Mouse (Mus musculus): ENCODE measurements around the gene Gm20671.
"Not testable (repeated sequence)": the region's sequence is repeated elsewhere in the genome, so short reads cannot be mapped to it uniquely, and the experiment has no call there.

Gene Gm20671

DNA sequence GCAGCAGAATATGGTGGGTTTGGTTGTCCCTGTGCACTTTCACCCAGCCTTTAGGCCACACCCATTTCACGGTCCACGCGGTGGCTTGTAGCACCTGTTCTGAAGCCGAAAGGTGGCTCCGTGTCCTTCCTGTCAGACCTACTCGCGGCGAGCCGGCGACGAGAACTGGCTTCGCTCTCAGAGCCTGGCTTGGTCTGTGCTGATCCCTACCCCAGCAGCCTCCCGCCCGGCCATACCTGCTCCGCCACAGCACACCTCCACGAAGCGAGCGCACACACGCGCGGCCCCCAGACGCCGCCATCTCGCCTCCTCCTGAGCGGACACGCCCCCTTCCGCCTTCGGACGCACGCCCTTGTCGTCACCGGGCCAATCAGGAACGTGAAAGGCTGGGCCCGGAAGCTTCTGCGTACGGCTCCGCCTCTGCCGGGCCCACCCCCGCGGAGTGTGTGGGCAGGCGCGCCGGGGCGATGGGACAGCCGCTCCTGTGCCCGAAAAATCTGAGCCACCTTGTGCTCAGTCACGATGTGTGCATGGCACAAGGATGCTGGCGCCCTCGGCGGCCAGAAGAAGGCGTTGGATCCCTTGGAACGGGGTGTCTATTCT is 41.5 kb downstream of the Gm20671 start, which contains the start of gene Pisd:
TSS of gene Pisd (minus strand) at position 334 of the 603 bp plus-strand sequence.
- peak; percentile 68 for DNase-seq (ENCODE audit: low spot score)

DNA sequence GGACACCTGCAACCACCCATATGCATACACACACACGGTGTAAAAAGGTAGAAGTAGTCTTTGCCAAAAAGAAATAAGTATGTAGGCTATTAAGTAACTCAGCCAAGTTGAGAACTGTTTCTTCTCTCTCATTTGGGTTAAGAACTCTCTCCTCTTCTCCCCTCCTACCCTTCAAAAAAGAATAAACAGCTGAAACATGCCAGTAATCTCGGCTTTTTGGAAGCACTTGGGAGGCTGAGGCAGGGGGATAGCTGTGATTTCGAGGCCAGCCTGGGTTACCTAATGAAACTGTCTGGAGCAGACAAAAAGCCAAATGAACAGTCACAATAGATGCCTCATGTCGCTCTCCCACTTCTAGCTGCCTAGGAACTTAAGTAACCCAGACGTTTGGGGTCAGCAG is 42.2 kb downstream of the Gm20671 start:
- no peak for DNase-seq (ENCODE audit: low spot score)

DNA sequence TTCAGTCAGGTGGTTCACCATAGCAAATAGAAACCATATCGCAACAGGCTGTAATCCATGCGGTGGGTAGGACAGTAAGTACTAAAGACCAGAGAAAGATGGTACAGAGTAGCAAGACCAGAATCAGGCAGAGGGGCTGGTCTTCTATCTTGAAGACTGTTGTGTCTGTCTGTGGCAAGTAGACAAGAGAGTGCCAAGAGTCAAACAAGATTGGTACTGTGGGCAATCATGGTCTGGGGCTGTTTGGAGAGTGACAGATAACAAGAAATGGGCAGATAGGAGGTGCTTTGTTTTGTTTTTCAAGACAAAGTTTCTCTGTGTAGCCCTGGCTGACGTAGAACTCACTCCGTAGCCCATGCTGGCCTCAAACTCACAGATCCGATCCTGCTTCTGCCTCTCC is 45.3 kb downstream of the Gm20671 start:
- no peak for DNase-seq (ENCODE audit: low spot score)

DNA sequence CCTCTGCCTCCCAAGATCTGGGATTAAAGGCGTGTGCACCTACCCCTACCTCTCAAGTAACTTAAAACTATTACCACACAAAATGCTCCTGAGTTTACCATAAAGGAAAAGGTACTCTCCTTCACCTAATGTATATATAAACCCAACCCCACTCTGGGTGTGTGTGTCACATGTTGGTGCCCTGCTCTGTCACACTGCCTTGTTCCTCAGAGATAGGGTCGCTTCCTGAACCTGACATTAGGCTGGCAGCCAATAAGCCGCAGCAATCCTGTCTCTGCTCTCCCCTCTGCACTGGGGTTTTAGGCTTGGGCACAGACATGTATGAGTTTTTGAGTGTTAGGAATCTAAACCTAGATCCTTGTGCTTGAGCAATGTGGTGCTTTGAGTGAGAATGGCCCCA is 48.7 kb downstream of the Gm20671 start:
- no peak for DNase-seq (ENCODE audit: low spot score)

DNA sequence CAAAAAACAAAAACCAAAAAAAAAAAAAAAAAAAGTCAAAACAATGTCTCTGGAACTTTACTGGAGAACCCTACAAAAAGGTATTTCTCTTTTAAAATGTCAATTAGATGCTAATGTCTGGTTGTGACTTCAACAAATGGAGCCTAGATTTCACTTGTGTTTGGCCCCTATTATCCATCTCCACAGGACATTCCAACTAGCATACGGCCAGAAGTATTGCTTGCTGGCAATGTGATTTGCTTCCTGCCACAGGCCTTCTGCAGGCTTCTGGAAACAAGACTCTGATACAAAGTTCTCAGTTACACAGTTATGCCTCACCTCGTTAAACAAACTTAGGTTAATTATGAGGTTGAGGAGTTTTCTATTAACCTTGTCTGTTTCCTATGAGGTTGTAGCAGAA is 54.5 kb downstream of the Gm20671 start:
- DNase-seq (ENCODE audit: low spot score), result no peak

DNA sequence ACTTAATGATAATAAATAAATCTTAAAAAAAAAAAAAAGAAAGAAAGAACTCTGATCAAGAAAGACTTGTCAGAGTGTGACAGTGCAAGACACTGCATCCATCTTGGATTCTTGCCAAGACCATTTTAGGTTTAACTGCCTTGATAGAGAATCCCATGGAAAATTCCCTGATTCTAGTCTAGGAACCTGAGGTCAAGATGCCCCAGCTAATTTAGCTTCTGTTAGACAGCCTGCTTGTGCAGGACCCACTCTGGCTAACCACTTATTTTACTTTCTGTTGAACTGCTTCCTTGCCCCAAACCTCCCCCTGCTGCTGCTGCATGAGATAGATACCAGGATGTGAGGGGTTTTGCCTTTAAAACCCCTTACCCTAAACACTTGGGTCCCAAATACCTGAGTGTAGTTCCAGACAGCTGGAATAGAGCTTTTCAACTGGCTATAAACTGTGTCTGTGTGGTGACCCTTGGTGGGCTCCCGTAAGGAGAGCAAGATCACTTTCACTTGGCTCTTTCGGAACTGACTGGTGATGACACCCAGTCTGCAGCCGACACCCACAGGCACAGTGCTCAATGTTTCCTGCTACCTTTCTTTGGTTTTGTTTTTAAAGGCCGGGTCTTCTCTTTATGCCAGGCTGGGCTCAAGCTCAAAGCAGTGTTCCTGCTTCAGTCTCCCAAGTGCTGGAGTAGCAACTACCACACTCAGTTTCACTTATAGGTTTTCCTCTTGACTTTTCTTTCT is 59.1 kb downstream of the Gm20671 start:
- no peak for DNase-seq (ENCODE audit: low spot score)

DNA sequence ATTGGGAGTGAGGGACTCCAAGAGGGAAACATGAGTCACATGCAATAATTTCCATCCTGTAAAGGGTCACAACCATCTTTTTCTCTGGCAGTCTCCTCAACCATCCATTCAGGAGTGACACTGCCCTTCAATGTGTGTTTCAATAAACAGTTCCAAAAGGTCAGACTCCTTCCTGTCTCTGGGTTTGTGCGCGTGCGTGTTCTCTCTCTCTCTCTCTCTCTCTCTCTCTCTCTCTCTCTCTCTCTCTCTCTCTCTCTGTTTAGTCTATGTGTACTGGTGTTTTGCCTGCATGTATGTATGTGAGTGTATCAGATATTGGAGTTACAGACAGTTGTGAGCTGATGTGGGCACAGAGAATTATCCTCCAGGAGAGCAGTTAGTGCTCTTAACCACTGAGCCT is 59.9 kb downstream of the Gm20671 start:
- DNase-seq (ENCODE audit: low spot score), result no peak

DNA sequence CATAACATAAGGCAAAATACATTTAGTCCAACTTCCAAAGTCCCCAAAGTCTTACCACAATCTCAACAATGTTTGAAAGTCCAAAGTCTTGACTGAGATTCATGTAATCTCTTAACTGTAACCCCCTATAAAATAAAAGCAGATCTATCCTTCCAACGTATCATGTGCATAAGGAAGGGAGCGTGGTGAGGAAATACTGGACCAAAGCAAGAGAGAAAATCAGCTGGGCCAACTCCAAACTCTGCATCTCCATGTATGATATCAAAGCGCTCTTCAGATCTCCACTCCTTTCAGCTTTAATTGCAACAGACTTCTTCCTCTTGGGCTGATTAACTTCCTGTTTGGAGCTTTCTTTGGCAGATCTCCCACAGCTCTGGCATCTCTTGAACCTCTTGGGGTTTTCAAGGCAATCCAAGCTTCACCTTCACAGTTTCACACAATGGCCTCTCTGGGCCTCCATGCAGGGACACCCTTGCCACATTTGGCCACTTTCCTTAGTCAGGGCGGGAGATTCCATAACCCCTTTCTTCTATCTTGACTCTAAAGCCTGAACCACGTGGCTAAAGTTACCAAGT is 65.3 kb downstream of the Gm20671 start:
- no peak for DNase-seq (ENCODE audit: low spot score)

DNA sequence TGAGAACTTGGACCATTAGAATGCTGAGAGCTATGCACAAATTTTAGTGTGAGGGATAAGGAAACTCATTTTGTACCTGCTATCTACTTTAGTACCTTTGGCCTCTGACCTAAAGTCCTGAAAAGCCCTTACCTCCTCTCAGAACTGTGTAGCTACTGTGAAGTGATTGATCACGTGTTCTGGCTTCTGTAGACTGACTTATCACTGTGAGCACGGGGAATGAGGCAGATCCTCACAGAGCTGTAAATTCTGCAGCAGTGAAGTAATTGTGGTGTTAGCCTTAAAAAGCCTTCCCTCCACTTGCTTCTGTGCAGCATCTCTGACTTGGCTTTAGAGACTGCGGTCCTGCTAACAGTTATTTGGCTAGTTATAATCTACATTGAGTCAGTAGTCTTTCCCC is 66.1 kb downstream of the Gm20671 start:
- DNase-seq (ENCODE audit: low spot score), result no peak

DNA sequence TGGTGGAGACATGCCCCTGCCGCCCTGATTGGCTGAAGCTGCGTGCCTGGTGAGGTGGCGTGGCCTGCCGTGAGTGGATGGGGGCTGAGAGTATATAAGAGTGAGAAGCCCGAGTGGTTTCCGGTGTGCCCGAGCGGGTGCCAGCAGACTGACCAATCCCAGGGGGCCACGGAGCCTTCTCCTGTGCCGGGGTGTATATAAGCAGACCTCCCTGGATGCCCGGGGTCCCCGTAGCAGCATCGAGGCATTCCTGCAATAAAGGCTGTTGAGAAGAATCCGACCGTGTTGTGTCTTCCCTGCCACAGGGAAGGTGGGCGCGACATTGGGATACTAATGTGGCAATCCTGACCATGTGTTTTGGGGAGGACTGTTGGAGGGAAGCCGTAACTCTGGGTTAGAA is 66.6 kb downstream of the Gm20671 start:
- not testable (repeated sequence) for DNase-seq (ENCODE audit: low spot score)

DNA sequence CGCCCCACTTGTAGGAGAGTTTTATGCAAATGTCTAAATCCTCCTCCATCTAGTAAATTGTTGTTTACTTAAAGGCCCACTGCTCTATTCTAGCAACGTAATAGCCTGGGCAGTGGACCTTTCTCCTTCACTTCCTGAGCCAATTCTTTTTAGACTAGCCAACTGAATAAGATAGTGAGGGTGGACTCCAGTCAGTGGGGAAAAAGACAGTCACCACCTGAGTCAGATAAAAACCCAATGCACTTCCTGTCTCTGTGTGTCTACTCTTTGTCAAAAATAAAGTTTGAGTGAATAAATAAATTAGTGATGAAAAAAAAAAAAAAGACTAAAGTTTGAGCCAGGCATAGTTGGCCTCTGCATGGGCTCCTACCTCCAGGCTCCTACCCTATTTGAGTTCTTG is 67.2 kb downstream of the Gm20671 start:
- DNase-seq (ENCODE audit: low spot score), result no peak

DNA sequence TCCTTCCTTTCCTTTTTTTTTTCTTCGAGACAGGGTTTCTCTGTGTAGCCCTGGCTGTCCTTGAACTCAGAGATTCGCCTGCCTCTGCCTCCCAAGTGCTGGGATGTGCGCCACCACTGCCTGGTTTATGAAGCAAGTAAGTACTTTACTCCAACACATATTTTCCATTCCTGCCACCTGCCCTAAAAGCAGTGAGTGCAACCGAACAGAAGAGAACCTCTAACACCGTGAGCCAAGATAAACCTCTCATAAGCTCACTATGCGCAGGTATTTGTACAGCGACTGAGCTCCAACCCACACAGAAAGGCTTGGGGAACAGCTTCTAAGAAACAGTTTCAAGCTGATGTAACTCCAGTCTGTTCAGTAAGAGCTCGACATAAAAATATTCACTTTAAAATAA is 70.8 kb downstream of the Gm20671 start:
- DNase-seq (ENCODE audit: low spot score), result no peak

DNA sequence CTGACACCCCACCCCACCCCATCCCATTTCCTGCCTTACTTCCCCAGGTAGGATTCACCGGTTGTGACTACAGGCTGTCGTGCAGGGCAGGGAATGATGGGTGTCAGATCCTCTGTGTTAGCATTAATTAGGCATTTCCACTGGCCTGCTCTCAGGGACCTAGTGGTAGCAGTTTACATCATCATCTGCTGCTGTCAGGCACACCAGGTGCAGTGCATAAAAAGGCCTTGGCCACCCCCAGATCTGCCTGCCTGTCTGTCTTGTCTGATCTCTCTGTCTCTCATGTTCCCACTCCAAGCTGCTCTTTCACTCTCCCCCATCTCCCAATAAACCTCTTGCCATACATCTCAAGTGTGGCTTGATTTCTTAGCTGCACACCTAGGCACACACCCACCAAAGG is 75.2 kb downstream of the Gm20671 start:
- no peak for DNase-seq (ENCODE audit: low spot score)

DNA sequence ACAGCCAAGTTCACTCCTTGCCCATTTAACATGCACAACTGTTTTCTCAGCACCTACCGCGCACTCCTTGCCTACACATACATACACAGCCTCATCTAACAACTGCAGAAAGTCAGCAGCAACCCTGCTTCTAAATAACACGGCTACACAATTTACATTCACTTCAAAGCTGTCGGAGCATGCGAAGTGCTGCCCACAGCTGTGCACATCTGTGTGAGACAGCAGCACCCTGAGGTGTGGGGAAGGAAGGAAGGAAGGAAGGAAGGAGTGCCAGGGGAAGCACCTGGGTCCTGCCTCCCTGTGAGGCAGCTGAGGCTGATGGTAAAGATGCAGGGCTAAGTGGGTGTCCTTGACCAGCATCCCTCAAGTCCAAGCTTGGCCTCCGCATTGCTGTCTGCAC is 78.0 kb downstream of the Gm20671 start:
- DNase-seq (ENCODE audit: low spot score), result no peak

DNA sequence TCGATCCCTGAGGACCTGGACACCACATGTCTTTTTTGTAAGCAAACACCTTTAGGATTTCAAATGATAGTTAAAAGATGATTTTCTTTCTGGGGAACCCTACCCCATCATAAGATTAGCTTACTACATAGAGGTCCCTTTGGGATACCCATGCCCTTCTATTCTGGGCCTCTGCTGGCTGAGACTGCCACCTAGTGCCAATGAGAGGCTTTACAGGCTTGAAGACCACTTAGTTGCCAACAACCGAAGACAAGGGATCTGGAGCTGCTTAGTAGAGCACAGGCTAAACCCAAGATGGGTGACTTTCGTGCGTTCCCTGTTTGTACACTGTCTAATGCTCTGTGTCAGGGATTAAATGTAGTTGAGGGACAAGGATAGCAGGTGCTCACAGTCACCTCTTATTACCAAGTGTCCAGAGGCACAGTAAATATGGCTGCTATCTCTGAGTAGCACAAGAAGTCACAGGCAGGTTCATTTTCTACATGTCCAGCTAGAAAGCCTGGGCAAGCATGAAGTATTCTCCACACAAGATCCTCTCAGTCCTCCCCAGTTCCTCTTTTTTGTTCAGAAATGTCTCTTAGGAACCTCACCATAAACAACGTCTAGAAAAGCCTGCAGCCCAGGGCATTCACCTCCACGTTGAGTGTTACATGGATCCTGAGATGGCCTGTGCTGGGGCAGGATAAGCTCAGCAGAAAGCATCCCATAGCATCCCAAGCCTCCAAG is 79.1 kb downstream of the Gm20671 start:
- DNase-seq (ENCODE audit: low spot score), result no peak

DNA sequence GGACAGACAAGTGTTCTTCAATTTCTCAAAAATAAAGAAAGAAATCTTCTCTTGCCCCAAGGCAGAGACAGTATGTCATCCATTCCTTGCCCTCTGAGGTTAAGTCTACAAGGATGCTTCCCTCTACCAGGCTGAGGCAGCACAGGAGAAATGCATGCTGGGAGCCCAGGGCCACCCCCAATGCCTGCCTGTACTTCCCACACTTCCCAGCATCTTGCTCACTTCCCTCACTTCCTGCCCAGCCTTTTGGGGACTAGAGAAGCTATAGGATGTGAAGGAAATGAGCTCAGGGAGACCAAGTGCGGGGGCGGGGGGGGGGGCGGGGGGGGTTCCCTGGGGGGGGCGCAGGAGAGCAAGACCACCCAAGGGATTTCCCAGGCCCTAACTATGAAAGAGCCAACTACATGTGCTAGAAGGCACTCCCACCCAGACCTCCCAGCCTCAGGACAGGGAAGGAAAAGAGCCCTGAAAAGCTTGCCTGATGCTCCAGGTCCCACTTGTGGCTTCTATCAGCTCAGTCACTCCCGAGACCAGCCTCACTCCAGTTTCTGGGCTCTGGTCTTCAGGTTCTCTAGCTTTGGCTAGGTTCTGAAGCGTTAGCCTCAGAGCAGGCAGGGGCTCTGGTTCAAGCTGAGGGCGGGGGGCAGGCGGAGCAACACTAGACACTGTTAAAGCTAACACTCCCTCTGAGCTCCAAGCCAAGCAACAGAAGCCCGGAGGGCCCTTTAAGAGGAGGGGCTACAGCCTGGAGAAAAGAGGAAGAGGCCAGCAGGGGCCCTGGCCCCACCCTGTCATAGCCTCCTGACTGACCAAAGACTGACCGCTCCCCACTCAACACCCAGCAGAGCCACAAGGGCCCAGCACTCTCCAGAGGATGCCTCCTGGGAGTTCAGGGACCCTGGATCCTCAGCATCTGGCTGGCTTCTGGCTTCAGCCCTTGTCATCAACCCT is 80.9 kb downstream of the Gm20671 start:
- peak; percentile 32 for DNase-seq (ENCODE audit: low spot score)

DNA sequence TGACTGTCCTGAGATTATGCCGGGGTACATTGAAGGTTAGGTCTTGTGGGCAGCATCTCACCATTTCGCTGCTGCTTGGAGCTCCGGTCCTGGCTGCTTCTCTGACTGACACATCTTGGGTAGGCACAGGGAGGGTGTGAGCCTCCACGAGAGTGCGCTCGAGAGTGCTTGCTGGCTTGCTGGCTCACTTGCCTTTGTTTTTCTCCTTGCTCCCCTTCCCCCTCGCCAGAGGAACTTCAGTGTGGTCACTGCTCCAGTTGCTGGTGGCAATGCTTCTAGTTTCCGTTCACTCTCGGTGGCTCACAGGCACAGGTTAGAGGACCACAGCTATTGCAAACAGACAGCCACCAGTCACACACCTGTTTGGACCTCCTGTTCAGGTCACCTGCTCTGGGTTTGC is 84.8 kb downstream of the Gm20671 start:
- no peak for DNase-seq (ENCODE audit: low spot score)

DNA sequence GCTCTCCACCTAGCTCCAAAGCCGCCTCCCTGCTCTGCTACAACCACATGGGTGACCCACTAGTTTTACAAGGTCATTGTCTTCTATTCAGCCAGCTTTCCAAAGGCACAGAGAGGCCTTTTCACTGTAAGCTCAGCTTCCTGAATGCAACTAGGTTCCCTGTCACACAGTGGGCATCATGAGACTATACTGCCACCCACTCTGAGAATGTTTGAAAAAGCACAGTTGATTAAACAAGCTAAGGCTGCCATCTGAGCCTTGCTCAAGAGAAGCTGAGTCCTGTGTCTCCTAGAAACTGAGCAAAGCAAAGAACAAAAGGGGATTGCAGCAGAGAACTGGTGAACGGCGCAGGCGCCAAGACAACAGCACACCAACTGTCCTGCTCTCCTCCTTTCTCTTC is 85.5 kb downstream of the Gm20671 start:
- not testable (repeated sequence) for DNase-seq (ENCODE audit: low spot score)

DNA sequence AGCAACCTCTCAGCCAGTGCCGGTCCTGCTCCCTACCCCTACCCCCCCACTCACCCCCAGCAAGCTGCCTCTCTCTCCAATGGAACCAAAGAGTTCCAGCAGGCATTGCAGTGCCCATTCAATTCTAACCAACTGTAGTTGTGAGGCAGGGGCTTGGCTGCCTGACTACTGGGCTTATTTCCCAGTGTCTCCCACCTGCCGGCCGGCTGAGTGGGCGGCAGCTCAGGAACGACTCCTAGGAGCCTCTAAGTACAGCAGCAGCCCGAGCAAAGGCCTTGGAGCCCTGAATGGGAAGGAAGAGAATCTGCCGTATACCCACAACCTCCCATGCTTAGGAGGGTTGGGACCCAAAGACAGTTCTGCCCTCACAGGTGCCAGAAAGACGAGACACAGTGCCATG is 86.1 kb downstream of the Gm20671 start:
- DNase-seq (ENCODE audit: low spot score), result not testable (repeated sequence)

DNA sequence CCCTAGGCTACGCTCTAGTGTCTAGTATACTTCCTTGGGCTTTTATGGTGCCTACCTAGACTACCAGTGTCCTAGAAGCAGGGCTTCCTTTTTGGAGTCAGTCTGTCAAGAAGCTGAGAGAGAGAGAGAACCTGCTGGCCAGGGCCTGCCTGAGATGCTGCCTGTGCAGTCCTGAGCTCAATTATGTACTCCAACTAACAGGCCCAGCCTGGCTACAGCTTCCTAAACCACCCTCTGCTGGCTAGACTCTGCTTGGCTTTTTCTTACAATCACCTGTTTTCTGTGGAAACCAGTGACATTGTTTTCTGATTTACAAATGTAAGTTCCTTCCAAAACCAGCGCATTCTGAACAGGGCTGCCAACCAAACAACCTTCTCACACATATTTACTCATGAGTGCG is 86.8 kb downstream of the Gm20671 start:
- no peak for DNase-seq (ENCODE audit: low spot score)

DNA sequence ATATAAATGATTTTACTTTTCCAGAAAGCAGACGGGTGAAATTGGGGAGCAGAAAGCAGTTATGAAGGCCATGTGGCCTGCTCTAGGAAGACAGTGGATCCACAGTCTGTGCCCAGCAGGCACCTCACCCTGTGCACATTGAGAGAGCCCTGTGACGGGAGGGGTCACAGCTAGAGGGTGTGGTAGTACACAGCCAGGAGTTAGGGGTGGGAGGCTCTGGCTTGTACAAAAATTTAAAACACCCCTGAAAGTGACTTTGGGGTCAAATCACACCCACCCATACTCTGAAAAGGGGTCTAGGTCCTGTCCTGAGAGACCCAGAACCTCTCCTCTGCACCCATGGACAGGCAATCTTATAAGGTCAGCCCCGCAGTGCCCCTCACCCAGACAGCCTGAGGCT is 90.1 kb downstream of the Gm20671 start:
- not testable (repeated sequence) for DNase-seq (ENCODE audit: low spot score)

DNA sequence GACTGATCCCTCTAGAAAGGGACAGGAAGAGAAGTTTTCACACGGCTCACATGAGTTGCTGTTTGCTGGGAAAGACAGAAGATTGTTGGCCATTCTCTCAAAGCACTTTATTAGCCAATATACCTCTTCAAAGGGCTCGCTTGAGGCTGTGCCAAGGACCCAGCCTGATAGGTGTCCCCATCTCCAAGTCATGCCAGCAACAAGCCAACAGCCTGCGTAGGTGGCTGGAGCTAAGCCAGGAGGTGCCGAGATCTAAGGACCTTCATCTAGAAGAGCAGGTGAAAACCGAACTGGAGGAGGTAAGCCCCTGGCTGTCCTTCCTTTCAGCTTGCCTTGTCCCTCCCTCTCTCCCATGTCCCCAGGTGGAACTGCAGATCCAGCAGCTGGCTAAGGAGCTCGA is 91.1 kb downstream of the Gm20671 start:
- DNase-seq (ENCODE audit: low spot score), result no peak
